Mouse (Mus musculus) heart, postnatal 0 days (tissue): Measurements from ENCODE around the gene C1galt1. TPM values are rescaled to one million over a fixed set of nuclear protein-coding genes. Genes with fewer than 3 reads are reported as not detected.

Experiments
- ATAC-seq: fragments of 200-750 bp; cut with Nextera tagmentation; 2 replicates; pipeline ENCODE4 v1.8.0; 2017; ENCODE audit warnings: low read depth, moderate number of reproducible peaks, moderate library complexity; ENCODE audit not compliant: insufficient read depth
- DNase-seq: peaks from one replicate; pipeline ENCODE4 v3.0.0-alpha.2; 2016; ENCODE audit warnings: low spot score
- H3K27ac ChIP-seq: fragments of 300-500 bp; sonication (generic); 2 replicates; pipeline ENCODE4 v1.5.1; 2014; ENCODE audit warnings: low read depth, mild to moderate bottlenecking
- H3K27me3 ChIP-seq: fragments of 300-500 bp; sonication (generic); 2 replicates; pipeline ENCODE4 v1.6.1; 2014; ENCODE audit warnings: low read length, mixed read lengths; ENCODE audit not compliant: control insufficient read depth, insufficient read depth
- H3K36me3 ChIP-seq: fragments of 300-500 bp; sonication (generic); replicated peaks from 2 replicates; pipeline ENCODE4 v1.6.1; 2014; ENCODE audit warnings: low read length, mixed read lengths; ENCODE audit not compliant: control insufficient read depth, insufficient read depth
- H3K4me1 ChIP-seq: fragments of 300-500 bp; sonication (generic); 2 replicates; pipeline ENCODE4 v1.6.1; 2014; ENCODE audit warnings: antibody characterized with exemption; ENCODE audit not compliant: control insufficient read depth, insufficient read depth
- H3K4me2 ChIP-seq: fragments of 300-500 bp; sonication (generic); 2 replicates; pipeline ENCODE4 v1.6.1; 2014; ENCODE audit warnings: low read depth, mild to moderate bottlenecking, low read length, moderate library complexity
- H3K4me3 ChIP-seq: fragments of 300-500 bp; sonication (generic); 2 replicates; pipeline ENCODE4 v1.5.1; 2014; ENCODE audit warnings: low read depth, low read length
- H3K9ac ChIP-seq: fragments of 300-500 bp; sonication (generic); replicated peaks from 2 replicates; pipeline ENCODE4 v1.6.1; 2014; ENCODE audit warnings: low read depth, low read length, mixed read lengths
- H3K9me3 ChIP-seq: fragments of 300-500 bp; sonication (generic); replicated peaks from 2 replicates; pipeline ENCODE4 v1.6.1; 2016; ENCODE audit warnings: low read length; ENCODE audit not compliant: control insufficient read depth
- CTCF ChIP-seq: IDR thresholded peaks from 2 replicates; pipeline ENCODE4 v1.5.1; 2016; ENCODE audit warnings: antibody characterized with exemption, control low read depth, low read depth
- EP300 ChIP-seq: IDR thresholded peaks from 2 replicates; pipeline ENCODE4 v1.6.1; 2016; ENCODE audit warnings: antibody characterized with exemption, low read depth
- WGBS: fragments of 180-500 bp; shearing (Covaris S2); extraction: QIAGEN DNeasy Blood & Tissue Kit; methylation state at CpG from one replicate; pipeline ENCODE4 v1.1.7; 2014; 5-methylcytosine and 5-hydroxymethylcytosine counted together
- polyA plus RNA-seq: library from polyadenylated mRNA; unstranded; fragments of >200 nt; fragmentation: Nextera tagmentation; extraction: Ambion mirVana; gene quantifications from 2 replicates; pipeline ENCODE4 v1.2.1, GENCODE M21; 2015
- total RNA-seq: library from RNA; depleted of rRNA; stranded (reverse); fragments of >200 nt; gene quantifications from 2 replicates; pipeline ENCODE4 v1.2.3, GENCODE M21; 2014; ENCODE audit warnings: low replicate concordance

Gene C1galt1
- total and polyA plus RNA-seq, 2 experiments from 2014 or later, result 2.4 to 17.0 TPM

DNA sequence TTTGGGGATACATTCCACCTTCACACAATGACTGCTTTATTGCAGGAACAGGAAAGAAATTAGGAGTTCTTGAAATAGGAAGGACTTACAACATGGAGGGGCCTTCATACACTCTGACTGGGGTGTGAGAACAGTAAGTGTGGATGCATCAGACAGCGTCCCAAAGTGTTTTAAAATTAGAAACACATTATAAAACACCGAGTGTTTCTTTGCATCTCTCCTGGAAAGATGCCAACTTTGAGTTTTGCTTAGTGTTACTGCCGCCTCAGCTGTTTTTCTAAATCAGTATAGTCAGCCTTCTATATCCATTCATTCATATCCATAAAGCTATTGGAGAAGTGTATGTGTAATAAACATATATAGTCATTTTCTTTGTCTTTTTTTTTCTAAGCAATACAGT lies 16.4 kb downstream of the C1galt1 start:
- ATAC-seq, result no peak
- DNase-seq, result no peak
- 13% methylated on average over 3 of the region's 3 CpGs for WGBS
- Histone ChIP-seq H3K27me3 (no peaks in the 10 kb centered on the region), H3K4me3 (no peak overlapping the region), H3K27ac (peak overlapping the region; percentile 21; the same call in 1 of the 2 replicates), H3K4me2 (no peak overlapping the region), H3K9ac (no peak overlapping the region), H3K4me1 (peaks cover 49% of the 10 kb centered on the region), H3K9me3 (no peaks in the 10 kb centered on the region), H3K36me3 (peaks cover 9% of the 10 kb centered on the region)
- TF ChIP-seq EP300 (no peak), CTCF (no peak)

DNA sequence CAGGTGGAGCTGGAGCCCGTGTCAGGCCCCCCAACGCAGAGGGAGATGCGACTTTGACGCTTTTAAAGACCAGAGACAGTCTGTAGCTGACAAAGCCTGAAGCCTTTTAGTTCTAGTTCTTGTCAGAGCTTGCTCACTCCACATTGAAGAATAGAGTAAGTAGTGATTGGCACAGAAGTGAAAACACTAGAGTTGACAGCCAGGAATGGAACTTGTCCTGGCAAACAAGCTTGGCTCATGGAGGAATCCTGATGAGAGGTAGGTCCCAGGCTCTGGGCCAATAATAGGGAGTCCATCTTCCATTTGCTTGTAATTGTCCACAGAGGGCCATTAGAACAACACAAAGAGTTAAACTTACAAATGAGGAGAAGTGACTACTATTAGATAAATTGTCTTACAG lies 18.7 kb downstream of the C1galt1 start:
- Histone ChIP-seq H3K27ac (peak overlapping the region; percentile 88), H3K4me3 (no peak overlapping the region), H3K36me3 (peaks cover 25% of the 10 kb centered on the region), H3K9me3 (no peaks in the 10 kb centered on the region), H3K4me2 (peak overlapping the region; percentile 42), H3K27me3 (no peaks in the 10 kb centered on the region), H3K9ac (no peak overlapping the region), H3K4me1 (peaks cover 32% of the 10 kb centered on the region)
- 54% methylated on average over 4 of the region's 4 CpGs for WGBS
- peak; percentile 63 for DNase-seq
- no peak for TF ChIP-seq EP300
- ATAC-seq, result peak; percentile 78; the same call in 1 of the 2 replicates

DNA sequence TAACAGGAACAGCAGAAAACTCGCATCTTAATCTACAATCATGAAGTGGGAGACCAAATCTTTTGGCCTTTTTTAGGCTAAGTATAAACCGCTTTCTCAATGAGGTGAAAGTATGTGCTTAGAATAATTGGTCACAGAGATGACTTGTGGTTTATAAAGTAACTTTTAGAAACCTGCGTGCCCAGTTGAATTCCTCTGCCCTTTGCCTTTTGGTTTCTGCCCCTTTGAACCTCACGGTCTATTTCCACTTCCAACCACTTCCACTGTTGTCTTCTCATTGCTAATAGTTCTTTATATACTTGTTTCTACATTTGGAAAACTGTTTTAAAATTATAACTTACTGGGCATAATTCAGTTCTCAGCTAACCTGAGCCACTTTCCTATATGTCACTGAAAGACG lies 32.2 kb downstream of the C1galt1 start:
- H3K4me3 ChIP-seq, result no peak overlapping the region
- ATAC-seq, result no peak
- no peak overlapping the region for H3K9ac ChIP-seq
- H3K27me3 ChIP-seq, result no peaks in the 10 kb centered on the region
- no peaks in the 10 kb centered on the region for H3K4me1 ChIP-seq
- TF ChIP-seq EP300 (no peak), CTCF (no peak)
- DNase-seq, result no peak
- no peaks in the 10 kb centered on the region; the same call in 1 of the 2 replicates for H3K36me3 ChIP-seq
- 90% methylated on average over 5 of the region's 5 CpGs for WGBS
- no peak overlapping the region for H3K4me2 ChIP-seq
- no peak overlapping the region for H3K27ac ChIP-seq
- no peaks in the 10 kb centered on the region for H3K9me3 ChIP-seq

DNA sequence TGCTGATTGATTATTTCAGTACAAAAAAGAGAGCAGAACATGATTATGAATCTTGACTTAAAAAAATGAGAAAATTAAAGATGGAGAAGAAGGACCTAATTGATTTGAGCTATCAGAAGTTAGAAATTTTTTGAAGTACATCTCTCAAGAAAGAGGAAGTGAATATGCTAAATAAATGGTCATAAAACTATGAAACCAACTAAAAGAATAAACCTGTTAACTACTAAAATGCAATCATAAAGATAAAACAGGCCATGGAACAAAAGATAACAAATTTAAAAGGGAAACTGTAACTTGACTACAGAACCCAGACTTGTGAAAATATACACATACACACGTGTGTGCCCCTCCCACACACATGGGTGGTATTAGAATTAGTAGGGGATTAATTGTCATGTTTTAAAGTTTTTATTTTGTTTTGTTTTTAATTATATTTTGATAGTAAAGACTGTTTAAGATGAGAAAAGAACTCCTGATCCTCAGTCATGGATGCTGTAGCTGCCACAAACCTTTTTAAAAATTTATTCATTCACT lies 37.0 kb downstream of the C1galt1 start:
- WGBS, result 78% methylated on average over 1 of the region's 1 CpGs
- H3K4me2 ChIP-seq, result no peak overlapping the region
- H3K27me3 ChIP-seq, result no peaks in the 10 kb centered on the region
- ATAC-seq (no peak), DNase-seq (no peak)
- no peak overlapping the region for H3K27ac ChIP-seq
- no peaks in the 10 kb centered on the region for H3K4me1 ChIP-seq
- no peak overlapping the region for H3K9ac ChIP-seq
- no peak overlapping the region for H3K4me3 ChIP-seq
- H3K36me3 ChIP-seq, result no peaks in the 10 kb centered on the region
- no peaks in the 10 kb centered on the region for H3K9me3 ChIP-seq
- TF ChIP-seq CTCF (no peak), EP300 (no peak)

DNA sequence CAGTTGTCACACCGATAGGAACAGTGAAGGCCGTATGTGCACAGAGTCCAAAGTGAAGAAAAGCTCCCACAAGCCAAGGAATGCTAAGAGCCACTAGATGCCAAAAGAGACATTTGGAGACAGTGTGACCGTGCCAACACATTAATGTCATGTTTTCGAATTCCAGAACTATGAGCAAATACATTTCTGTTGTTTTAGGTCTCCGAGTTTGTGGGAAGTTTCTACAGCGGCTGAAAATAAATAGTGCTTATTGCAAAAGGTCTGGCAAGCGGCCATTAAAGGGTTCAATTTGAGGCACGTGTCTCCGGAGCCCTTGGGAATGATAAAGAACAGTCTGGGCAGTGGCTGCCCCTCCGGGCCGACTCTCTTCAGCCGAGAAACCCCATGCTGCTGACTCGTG lies 37.9 kb downstream of the C1galt1 start:
- 29% methylated on average over 13 of the region's 13 CpGs for WGBS
- Histone ChIP-seq H3K4me2 (peak overlapping the region; percentile 34), H3K36me3 (no peaks in the 10 kb centered on the region), H3K4me1 (no peaks in the 10 kb centered on the region), H3K9me3 (no peaks in the 10 kb centered on the region), H3K9ac (no peak overlapping the region), H3K27me3 (no peaks in the 10 kb centered on the region), H3K4me3 (no peak overlapping the region), H3K27ac (no peak overlapping the region)
- TF ChIP-seq EP300 (no peak), CTCF (no peak)
- peak; percentile 84 for ATAC-seq
- peak; percentile 49 for DNase-seq

DNA sequence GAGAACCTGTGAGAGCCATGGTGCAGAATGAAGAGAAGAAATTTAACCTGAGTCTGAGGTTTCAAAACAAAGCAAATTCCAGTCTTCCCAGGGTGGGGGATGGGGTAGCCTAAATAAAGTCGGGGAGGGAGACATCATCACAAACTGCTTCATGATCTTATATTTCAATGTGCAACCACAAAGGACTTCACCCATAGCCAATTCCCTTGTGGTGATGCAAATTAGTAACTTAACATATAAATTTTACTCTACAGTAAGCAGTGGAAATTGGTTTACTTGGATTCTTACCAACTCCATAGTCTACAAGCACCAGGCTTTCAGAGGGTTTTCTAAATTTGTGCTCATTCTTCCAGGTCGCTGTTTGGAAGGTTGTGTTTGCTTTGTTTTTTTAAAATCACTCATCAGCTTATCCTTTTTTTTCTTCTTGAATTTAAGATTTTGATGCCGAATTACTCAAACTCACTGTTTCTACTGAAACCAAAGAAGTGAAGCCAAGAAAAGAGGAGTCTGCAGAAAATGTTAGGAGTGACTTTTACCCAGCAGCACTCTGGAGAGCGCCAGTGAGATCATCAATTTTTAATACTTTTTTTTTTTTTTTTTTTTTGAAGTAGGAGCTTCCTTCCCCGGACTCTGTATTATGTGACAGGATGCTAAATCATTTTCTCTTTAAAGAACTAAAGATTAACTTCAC lies 41.5 kb downstream of the C1galt1 start:
- no peak for ATAC-seq

More for the DNA sequence above, 41.5 kb downstream of the C1galt1 start:
- H3K27ac ChIP-seq, result no peak overlapping the region
- TF ChIP-seq CTCF, result no peak
- TF ChIP-seq EP300, result no peak
- H3K36me3 ChIP-seq, result no peaks in the 10 kb centered on the region
- H3K27me3 ChIP-seq, result no peaks in the 10 kb centered on the region
- H3K4me2 ChIP-seq, result no peak overlapping the region
- DNase-seq, result no peak
- no peaks in the 10 kb centered on the region for H3K9me3 ChIP-seq
- 72% methylated on average over 5 of the region's 5 CpGs for WGBS
- no peak overlapping the region for H3K4me3 ChIP-seq
- no peak overlapping the region for H3K9ac ChIP-seq
- no peaks in the 10 kb centered on the region for H3K4me1 ChIP-seq
